Mouse (Mus musculus): ENCODE data around the gene Fam160a1. TPM values are rescaled to one million over a fixed set of nuclear protein-coding genes. Genes with fewer than 3 reads are reported as not detected.

Fam160a1 gene
- polyA plus RNA-seq, 1 experiment from 2014 or later, result 4.6 TPM

DNA sequence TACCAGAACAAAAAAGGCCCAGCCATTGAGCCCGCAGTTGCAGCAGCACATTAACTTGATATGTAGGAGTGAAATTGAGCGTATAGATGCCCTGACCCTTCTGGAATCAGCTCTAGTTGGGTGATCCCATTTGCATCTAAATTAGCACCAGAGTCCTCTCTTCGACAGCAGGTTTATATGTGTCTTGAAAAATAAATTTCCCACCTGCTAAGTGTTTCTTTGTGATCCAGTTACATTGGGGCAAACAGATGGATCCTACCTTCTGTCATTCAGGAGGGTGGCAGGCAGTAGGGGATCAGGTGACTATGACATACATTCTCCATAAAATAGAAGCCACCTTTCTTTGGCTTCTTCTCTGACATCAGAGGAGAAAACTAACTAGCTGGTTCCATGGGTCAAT, 122.0 kb downstream of the Fam160a1 start:
- Histone ChIP-seq H3K9me3 (no peaks in the 10 kb centered on the region), H3K36me3 (no peaks in the 10 kb centered on the region), H3K4me2 (no peak overlapping the region), H3K27ac (no peak overlapping the region), H3K9ac (no peak overlapping the region), H3K4me3 (replicated peaks) (no peak overlapping the region), H3K4me1 (no peaks in the 10 kb centered on the region), H3K27me3 (replicated peaks) (no peaks in the 10 kb centered on the region)
- ATAC-seq (ENCODE audit: insufficient read depth, low FRiP score, low read depth), result no peak
- 66% methylated on average over 3 of the region's 3 CpGs for WGBS

DNA sequence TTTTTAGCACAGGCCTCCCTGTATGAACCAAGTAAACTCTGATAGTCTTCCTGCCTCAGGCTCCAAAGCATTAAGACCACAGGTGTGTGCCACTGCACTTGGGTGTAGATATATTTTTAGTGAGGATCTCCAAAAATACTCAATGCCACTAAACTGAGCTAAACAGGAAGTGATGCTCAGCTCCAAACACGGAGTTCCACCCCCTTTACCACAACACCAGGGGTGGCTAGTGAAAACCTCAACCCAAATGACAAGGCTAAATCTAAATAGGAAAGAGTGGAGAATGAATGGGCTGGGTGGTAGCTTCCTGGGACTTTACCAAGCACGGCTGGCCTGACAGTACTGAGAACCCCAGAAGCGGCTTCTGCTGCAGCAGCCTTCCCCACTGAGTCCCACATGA, 124.1 kb downstream of the Fam160a1 start:
- H3K9me3 ChIP-seq, result no peaks in the 10 kb centered on the region
- 42% methylated on average over 3 of the region's 3 CpGs for WGBS
- no peaks in the 10 kb centered on the region for H3K27me3 ChIP-seq (replicated peaks)
- H3K27ac ChIP-seq, result no peak overlapping the region
- no peak overlapping the region for H3K4me2 ChIP-seq
- no peak for ATAC-seq (ENCODE audit: insufficient read depth, low FRiP score, low read depth)
- no peak overlapping the region for H3K4me3 ChIP-seq (replicated peaks)
- H3K36me3 ChIP-seq, result no peaks in the 10 kb centered on the region
- H3K4me1 ChIP-seq, result no peaks in the 10 kb centered on the region
- no peak overlapping the region for H3K9ac ChIP-seq

DNA sequence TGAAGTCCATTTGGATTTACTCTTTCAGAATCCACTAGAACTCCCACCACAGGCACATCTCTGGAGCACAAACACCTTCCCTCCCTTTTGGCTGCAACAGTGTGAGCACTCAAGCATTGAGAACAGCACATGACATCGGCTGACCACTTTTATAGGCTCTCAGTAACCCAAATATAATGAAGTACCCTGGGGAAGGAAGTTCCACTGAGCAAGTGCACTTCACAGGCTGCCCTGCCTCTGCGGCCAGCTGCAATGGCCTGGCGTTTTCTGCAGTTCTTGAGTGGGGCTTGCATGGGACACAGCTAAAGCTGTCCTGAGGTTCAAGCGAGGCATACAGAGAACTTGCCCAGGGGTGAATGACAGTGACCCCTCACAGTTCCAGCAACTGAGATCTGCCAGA, 126.0 kb downstream of the Fam160a1 start:
- no peaks in the 10 kb centered on the region for H3K27me3 ChIP-seq (replicated peaks)
- no peaks in the 10 kb centered on the region for H3K36me3 ChIP-seq
- no peaks in the 10 kb centered on the region for H3K4me1 ChIP-seq
- WGBS, result 75% methylated on average over 4 of the region's 4 CpGs
- H3K27ac ChIP-seq, result no peak overlapping the region
- no peaks in the 10 kb centered on the region for H3K9me3 ChIP-seq
- no peak overlapping the region for H3K9ac ChIP-seq
- no peak for ATAC-seq (ENCODE audit: insufficient read depth, low FRiP score, low read depth)
- no peak overlapping the region for H3K4me3 ChIP-seq (replicated peaks)
- H3K4me2 ChIP-seq, result no peak overlapping the region

DNA sequence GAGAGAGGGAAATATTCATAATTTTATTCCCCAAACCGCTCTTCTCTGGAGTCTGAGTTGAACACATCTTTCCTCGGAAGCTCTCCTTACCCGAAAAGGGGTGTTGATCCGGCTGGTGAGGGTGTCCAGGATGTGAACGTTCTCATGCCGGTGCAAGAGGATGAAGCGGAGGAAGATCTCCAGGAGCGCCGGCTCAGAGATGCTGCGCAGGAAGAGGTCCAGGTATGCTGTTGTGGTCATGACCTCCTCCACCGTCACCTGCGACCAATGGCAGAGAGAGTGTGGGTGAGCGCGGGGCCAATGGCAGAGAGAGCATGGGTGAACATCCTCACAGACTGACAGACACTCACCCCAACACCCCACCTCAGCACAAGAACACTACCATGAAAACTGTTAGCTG, 128.8 kb downstream of the Fam160a1 start:
- H3K27me3 ChIP-seq (replicated peaks), result no peaks in the 10 kb centered on the region
- no peaks in the 10 kb centered on the region for H3K9me3 ChIP-seq
- H3K9ac ChIP-seq, result no peak overlapping the region
- ATAC-seq (ENCODE audit: insufficient read depth, low FRiP score, low read depth), result no peak
- H3K4me3 ChIP-seq (replicated peaks), result no peak overlapping the region
- no peaks in the 10 kb centered on the region for H3K4me1 ChIP-seq
- H3K4me2 ChIP-seq, result no peak overlapping the region
- 94% methylated on average over 14 of the region's 14 CpGs for whole genome bisulfite sequencing
- no peak overlapping the region for H3K27ac ChIP-seq
- H3K36me3 ChIP-seq, result no peaks in the 10 kb centered on the region

GRCm38 (mm10) chr3:85685271-85685670, 131.8 kb downstream of the Fam160a1 start:
- Histone ChIP-seq H3K4me3 (replicated peaks) (no peak overlapping the region), H3K36me3 (no peaks in the 10 kb centered on the region), H3K27ac (no peak overlapping the region), H3K27me3 (replicated peaks) (no peaks in the 10 kb centered on the region), H3K9me3 (no peaks in the 10 kb centered on the region), H3K9ac (no peak overlapping the region), H3K4me2 (no peak overlapping the region), H3K4me1 (no peaks in the 10 kb centered on the region)
- WGBS, result 89% methylated on average over 8 of the region's 8 CpGs
- ATAC-seq (ENCODE audit: insufficient read depth, low FRiP score, low read depth), result no peak

DNA sequence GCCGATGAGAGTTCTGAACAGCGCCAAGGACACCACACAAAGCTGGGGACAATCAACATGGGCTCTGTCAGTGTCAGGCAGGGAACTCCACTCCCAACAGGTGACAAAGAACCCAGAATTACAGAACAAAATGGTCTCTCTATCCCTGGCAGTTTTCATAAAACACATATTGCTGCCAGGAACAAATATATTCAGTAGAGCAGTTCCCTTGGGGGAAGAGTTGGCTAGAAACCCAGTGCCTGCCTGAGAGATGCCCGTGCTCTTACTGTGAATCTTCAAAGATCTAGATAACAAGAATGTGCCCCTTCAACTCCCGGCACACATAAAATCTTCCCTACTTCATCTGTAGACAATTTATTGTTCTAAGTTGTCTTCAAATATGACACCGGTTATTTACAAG, 133.5 kb downstream of the Fam160a1 start:
- no peaks in the 10 kb centered on the region for H3K9me3 ChIP-seq
- no peak overlapping the region for H3K4me3 ChIP-seq (replicated peaks)
- no peak overlapping the region for H3K9ac ChIP-seq
- 85% methylated on average over 5 of the region's 5 CpGs for WGBS
- no peaks in the 10 kb centered on the region for H3K4me1 ChIP-seq
- H3K27ac ChIP-seq, result no peak overlapping the region
- no peak overlapping the region for H3K4me2 ChIP-seq
- H3K36me3 ChIP-seq, result no peaks in the 10 kb centered on the region
- no peak for ATAC-seq (ENCODE audit: insufficient read depth, low FRiP score, low read depth)
- no peaks in the 10 kb centered on the region for H3K27me3 ChIP-seq (replicated peaks)

- Histone ChIP-seq H3K9me3 (no peaks in the 10 kb centered on the region), H3K4me3 (replicated peaks) (no peak overlapping the region), H3K36me3 (no peaks in the 10 kb centered on the region), H3K4me2 (no peak overlapping the region), H3K27ac (no peak overlapping the region), H3K4me1 (no peaks in the 10 kb centered on the region), H3K9ac (no peak overlapping the region), H3K27me3 (replicated peaks) (no peaks in the 10 kb centered on the region)
- ATAC-seq (ENCODE audit: insufficient read depth, low FRiP score, low read depth), result no peak
- WGBS, result 65% methylated on average over 7 of the region's 7 CpGs
These were observed 136.0 kb downstream of the Fam160a1 start for GRCm38 (mm10) chr3:85681136-85681535.

DNA sequence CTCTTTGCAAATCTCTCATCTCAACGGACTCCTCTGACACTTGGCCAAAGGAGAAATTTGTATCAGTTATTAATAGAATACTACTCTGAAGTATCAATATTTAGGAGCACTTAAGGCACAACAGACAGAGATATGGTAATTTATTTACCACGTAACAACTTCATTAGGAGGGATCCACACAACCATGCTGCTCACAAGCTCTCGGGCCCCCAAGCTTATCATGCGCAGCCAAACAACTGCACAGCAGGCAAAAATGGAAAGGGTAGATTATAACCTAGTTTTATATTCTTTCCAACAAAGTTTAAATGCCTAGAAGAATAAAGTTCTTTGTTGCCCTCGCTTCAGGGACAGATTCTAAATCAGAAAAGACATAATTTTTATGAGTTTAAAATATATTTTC, 137.1 kb downstream of the Fam160a1 start:
- WGBS, result 85% methylated on average over 5 of the region's 5 CpGs
- H3K4me2 ChIP-seq, result no peak overlapping the region
- no peaks in the 10 kb centered on the region for H3K36me3 ChIP-seq

DNA sequence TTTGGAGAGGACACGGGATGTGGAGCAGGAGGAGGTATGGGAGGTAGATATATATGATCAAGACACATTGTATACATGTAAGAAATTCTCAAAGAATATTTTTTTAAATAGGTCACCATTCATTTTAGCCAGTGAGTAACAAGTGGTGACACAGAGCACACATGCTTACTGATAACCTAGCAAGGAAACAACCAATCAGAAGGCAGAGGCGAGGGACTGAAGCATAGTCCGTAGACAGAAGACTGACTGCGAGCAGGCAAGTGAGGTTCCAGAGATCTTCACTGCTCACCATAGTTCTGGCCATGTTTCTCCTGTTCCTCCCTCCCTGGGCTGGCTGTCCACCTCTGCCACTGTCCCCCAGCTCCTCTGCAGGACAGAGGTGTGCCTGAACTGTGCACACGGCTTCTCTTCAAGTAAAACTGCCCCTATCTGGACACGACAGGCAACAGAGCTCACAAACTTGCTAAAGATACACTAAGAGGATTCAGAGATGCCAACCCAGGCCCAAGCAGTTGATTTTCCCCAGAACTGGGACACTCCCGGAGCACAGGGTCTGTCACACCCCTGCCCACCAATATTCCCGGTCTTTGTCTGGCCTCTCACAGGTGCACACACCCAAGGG, 137.7 kb downstream of the Fam160a1 start:
- ATAC-seq (ENCODE audit: insufficient read depth, low FRiP score, low read depth), result no peak
- Histone ChIP-seq H3K27me3 (replicated peaks) (no peaks in the 10 kb centered on the region), H3K4me3 (replicated peaks) (no peak overlapping the region), H3K9ac (no peak overlapping the region), H3K9me3 (no peaks in the 10 kb centered on the region), H3K4me1 (no peaks in the 10 kb centered on the region), H3K4me2 (no peak overlapping the region), H3K36me3 (no peaks in the 10 kb centered on the region), H3K27ac (no peak overlapping the region)
- WGBS, result 76% methylated on average over 8 of the region's 8 CpGs

More for the DNA sequence above, 137.1 kb downstream of the Fam160a1 start:
- H3K9me3 ChIP-seq, result no peaks in the 10 kb centered on the region
- H3K4me1 ChIP-seq, result no peaks in the 10 kb centered on the region
- no peaks in the 10 kb centered on the region for H3K27me3 ChIP-seq (replicated peaks)
- no peak for ATAC-seq (ENCODE audit: insufficient read depth, low FRiP score, low read depth)
- no peak overlapping the region for H3K4me3 ChIP-seq (replicated peaks)
- no peak overlapping the region for H3K27ac ChIP-seq
- no peak overlapping the region for H3K9ac ChIP-seq

DNA sequence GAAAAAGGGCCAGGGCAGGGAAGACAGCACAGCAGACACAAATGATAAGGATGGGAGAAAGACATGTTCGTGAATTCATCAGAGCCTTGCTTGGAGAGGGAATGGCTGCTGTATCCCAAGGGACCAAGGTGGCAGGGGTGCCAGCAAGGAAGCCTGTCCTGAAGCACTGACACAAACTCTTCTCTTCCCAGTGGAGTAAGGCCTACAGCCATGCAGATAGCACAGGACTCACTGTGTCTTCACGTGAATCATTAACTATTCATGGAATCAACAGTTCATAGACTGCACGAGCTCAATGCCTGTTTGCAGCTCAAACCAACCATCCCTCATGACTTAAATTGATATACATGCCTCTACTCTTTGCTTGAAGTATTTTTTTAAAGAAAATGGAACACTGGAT, 139.1 kb downstream of the Fam160a1 start:
- Histone ChIP-seq H3K4me1 (no peaks in the 10 kb centered on the region), H3K9me3 (no peaks in the 10 kb centered on the region), H3K4me2 (no peak overlapping the region), H3K36me3 (no peaks in the 10 kb centered on the region), H3K27me3 (replicated peaks) (no peaks in the 10 kb centered on the region), H3K4me3 (replicated peaks) (no peak overlapping the region), H3K9ac (no peak overlapping the region), H3K27ac (no peak overlapping the region)
- no peak for ATAC-seq (ENCODE audit: insufficient read depth, low FRiP score, low read depth)
- WGBS, result 66% methylated on average over 3 of the region's 3 CpGs

- ATAC-seq (ENCODE audit: insufficient read depth, low FRiP score, low read depth), result no peak
- Histone ChIP-seq H3K4me3 (replicated peaks) (no peak overlapping the region), H3K4me2 (no peak overlapping the region), H3K9ac (no peak overlapping the region), H3K4me1 (no peaks in the 10 kb centered on the region), H3K36me3 (no peaks in the 10 kb centered on the region), H3K9me3 (no peaks in the 10 kb centered on the region), H3K27me3 (replicated peaks) (no peaks in the 10 kb centered on the region), H3K27ac (no peak overlapping the region)
- WGBS, result 70% methylated on average over 8 of the region's 8 CpGs
These were observed 140.0 kb downstream of the Fam160a1 start for GRCm38 (mm10) chr3:85677133-85677532.

DNA sequence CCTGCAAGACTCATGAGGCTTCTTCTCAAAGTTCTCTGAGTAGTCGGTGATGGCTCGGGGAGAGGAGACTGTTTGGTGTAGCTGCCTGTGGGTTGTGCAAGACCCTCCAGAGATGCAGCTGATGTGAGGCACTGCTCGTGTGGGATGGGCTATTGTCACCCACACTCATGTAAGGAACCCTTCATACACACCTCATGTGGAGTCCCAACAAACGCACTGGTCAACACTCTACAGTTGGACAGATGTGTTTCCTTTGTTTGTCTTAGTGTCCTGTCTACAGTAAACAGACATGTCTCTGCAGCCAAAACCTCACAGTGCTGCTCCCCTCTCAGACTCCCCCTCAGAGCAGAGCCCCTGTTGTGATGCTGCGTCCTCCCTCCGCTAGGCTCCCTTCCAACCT, 147.2 kb downstream of the Fam160a1 start:
- no peaks in the 10 kb centered on the region for H3K27me3 ChIP-seq (replicated peaks)
- no peak overlapping the region for H3K4me3 ChIP-seq (replicated peaks)
- 83% methylated on average over 6 of the region's 6 CpGs for WGBS
- no peaks in the 10 kb centered on the region for H3K9me3 ChIP-seq
- 0 out of 2 replicates have a peak, but pooled peaks cover 4% of the 10 kb centered on the region for H3K4me1 ChIP-seq
- no peak overlapping the region for H3K9ac ChIP-seq
- no peak for ATAC-seq (ENCODE audit: insufficient read depth, low FRiP score, low read depth)
- H3K4me2 ChIP-seq, result no peak overlapping the region
- no peak overlapping the region for H3K27ac ChIP-seq
- no peaks in the 10 kb centered on the region for H3K36me3 ChIP-seq

- Histone ChIP-seq H3K4me2 (no peak overlapping the region), H3K36me3 (no peaks in the 10 kb centered on the region), H3K4me3 (replicated peaks) (no peak overlapping the region), H3K27me3 (replicated peaks) (no peaks in the 10 kb centered on the region), H3K27ac (no peak overlapping the region), H3K9me3 (no peaks in the 10 kb centered on the region), H3K9ac (no peak overlapping the region), H3K4me1 (0 out of 2 replicates have a peak, but pooled peaks cover 4% of the 10 kb centered on the region)
- WGBS, result 91% methylated on average over 6 of the region's 6 CpGs
- no peak for ATAC-seq (ENCODE audit: insufficient read depth, low FRiP score, low read depth)
These were observed 149.4 kb downstream of the Fam160a1 start for GRCm38 (mm10) chr3:85667683-85668082.
